ENCODE assay signal across 13 mouse cellular contexts in the genomic region with DNA sequence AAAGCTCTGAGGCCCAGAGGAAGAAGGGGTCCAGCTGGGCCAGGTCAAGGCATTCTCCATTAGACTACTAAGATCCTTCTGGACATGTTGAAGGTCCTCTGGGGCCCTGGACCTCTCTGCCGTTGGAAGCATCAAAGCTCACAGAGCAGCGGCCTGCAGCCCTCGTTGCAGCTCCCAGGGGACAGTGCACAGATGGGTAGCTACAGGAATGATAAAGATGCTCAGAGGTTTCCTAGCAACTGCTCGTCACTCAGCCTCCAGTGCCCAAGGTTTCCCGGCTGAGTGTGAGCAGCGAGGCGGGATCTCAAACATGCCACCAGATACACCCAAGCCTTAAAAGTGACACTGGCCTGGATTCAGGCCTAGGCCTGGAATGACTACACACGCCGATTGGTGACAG. TPM values are rescaled to one million over a fixed set of nuclear protein-coding genes. Genes with fewer than 3 reads are reported as not detected.
DNase-seq lines count a peak whose midpoint lies in the region; ATAC-seq lines count a peak whose summit lies in the region.
"Had no signal": no experiment of that assay in that cellular context is flagged by ENCODE, and none has a peak within 500 bp of the region (broad histone marks: within the 10 kb centered on the region; RNA-seq: fewer than 3 reads in every experiment).

No protein-coding gene starts in this region.

- no peaks in the 10 kb centered on the region for H3K27me3 ChIP-seq in neural tube, embryonic 11.5 days (ENCODE audit: control insufficient read depth, insufficient read depth, low read length)
- no peaks in the 10 kb centered on the region; the same call in 1 of the 2 replicates for H3K27me3 ChIP-seq in neural tube, embryonic 15.5 days (replicated peaks)
- no peaks in the 10 kb centered on the region for H3K27me3 ChIP-seq in midbrain, embryonic 11.5 days (ENCODE audit: control insufficient read depth, insufficient read depth, low read length)
- peaks cover 6% of the 10 kb centered on the region; the same call in 1 of the 2 replicates for H3K27me3 ChIP-seq in heart, embryonic 10.5 days (ENCODE audit: insufficient read depth, poor library complexity, severe bottlenecking)
- H3K27me3 ChIP-seq: kidney, embryonic 15.5 days had no signal

- DNase-seq in embryo, embryonic 11 days: peak; percentile 35
- DNase-seq in embryo, embryonic 9.5 days (ENCODE audit: extremely low spot score): no peak
- DNase-seq in neural tube, embryonic 11.5 days (ENCODE audit: low spot score): peak; percentile 46
- no peak for DNase-seq in midbrain, embryonic 11.5 days (ENCODE audit: low spot score, missing footprints)
- peak; percentile 14 to 22 for DNase-seq in right cerebral cortex, postnatal 36 days (ENCODE audit: low spot score in 2 of 2)
- no peak for DNase-seq in ovary, postnatal 14 days (ENCODE audit: low spot score)
- no peak for DNase-seq in heart, embryonic 10.5 days (ENCODE audit: low spot score)
- DNase-seq: gastrocnemius, postnatal 36 days; liver, postnatal 0 days had no signal

- H3K4me1 ChIP-seq in neural tube, embryonic 11.5 days (ENCODE audit: control insufficient read depth, insufficient read depth, low read length): no peaks in the 10 kb centered on the region
- H3K4me1 ChIP-seq in neural tube, embryonic 15.5 days: peaks cover 5% of the 10 kb centered on the region
- no peaks in the 10 kb centered on the region for H3K4me1 ChIP-seq in midbrain, embryonic 11.5 days (ENCODE audit: control insufficient read depth, insufficient read depth, low read length)
- peaks cover 24% of the 10 kb centered on the region for H3K4me1 ChIP-seq in heart, embryonic 10.5 days

- no peak for ATAC-seq in neural tube, embryonic 11.5 days (ENCODE audit: insufficient read depth, low FRiP score, low TSS enrichment)
- no peak for ATAC-seq in neural tube, embryonic 15.5 days (ENCODE audit: low FRiP score)
- ATAC-seq in midbrain, embryonic 11.5 days (ENCODE audit: low FRiP score): 0 out of 2 replicates have a peak, but pooled peaks have one; percentile 46
- ATAC-seq: activated CD4-positive, CD25-positive, alpha-beta regulatory T cell, adult 4 months; liver, postnatal 0 days had no signal

- H3K9me3 ChIP-seq in neural tube, embryonic 11.5 days (ENCODE audit: control insufficient read depth, low read length): no peaks in the 10 kb centered on the region
- no peaks in the 10 kb centered on the region for H3K9me3 ChIP-seq in neural tube, embryonic 15.5 days (replicated peaks)
- no peaks in the 10 kb centered on the region for H3K9me3 ChIP-seq in midbrain, embryonic 11.5 days (ENCODE audit: control insufficient read depth, low read length)
- no peaks in the 10 kb centered on the region for H3K9me3 ChIP-seq in heart, embryonic 10.5 days
- H3K9me3 ChIP-seq: kidney, embryonic 15.5 days; limb, embryonic 10.5 days had no signal

- WGBS in neural tube, embryonic 11.5 days: 58% methylated on average over 9 of the region's 9 CpGs
- 29% methylated on average over 9 of the region's 9 CpGs for WGBS in neural tube, embryonic 15.5 days
- 55% methylated on average over 9 of the region's 9 CpGs for WGBS in midbrain, embryonic 11.5 days
- 59% methylated on average over 9 of the region's 9 CpGs for WGBS in heart, embryonic 10.5 days

- H3K9ac ChIP-seq in neural tube, embryonic 11.5 days (ENCODE audit: low read length): no peak overlapping the region
- no peak overlapping the region for H3K9ac ChIP-seq in neural tube, embryonic 15.5 days (replicated peaks)
- H3K9ac ChIP-seq in midbrain, embryonic 11.5 days (ENCODE audit: low read length): no peak overlapping the region
- H3K9ac ChIP-seq: kidney, embryonic 15.5 days; liver, postnatal 0 days had no signal

- H3K27ac ChIP-seq in neural tube, embryonic 11.5 days (ENCODE audit: low read depth, low read length): no peak overlapping the region
- no peak overlapping the region for H3K27ac ChIP-seq in neural tube, embryonic 15.5 days (replicated peaks)
- no peak overlapping the region for H3K27ac ChIP-seq in midbrain, embryonic 11.5 days (ENCODE audit: low read depth, low read length)
- H3K27ac ChIP-seq in heart, embryonic 10.5 days: no peak overlapping the region
- H3K27ac ChIP-seq: kidney, embryonic 15.5 days; limb, embryonic 10.5 days had no signal

- no peaks in the 10 kb centered on the region for H3K36me3 ChIP-seq in neural tube, embryonic 11.5 days (ENCODE audit: control insufficient read depth, insufficient read depth, low read length)
- no peaks in the 10 kb centered on the region for H3K36me3 ChIP-seq in neural tube, embryonic 15.5 days
- H3K36me3 ChIP-seq in midbrain, embryonic 11.5 days (ENCODE audit: control insufficient read depth, insufficient read depth, low read length): no peaks in the 10 kb centered on the region
- no peaks in the 10 kb centered on the region for H3K36me3 ChIP-seq in heart, embryonic 10.5 days
- H3K36me3 ChIP-seq: kidney, embryonic 15.5 days; limb, embryonic 10.5 days had no signal

- no peak overlapping the region for H3K4me3 ChIP-seq in neural tube, embryonic 11.5 days (ENCODE audit: low read depth, low read length)
- no peak overlapping the region for H3K4me3 ChIP-seq in neural tube, embryonic 15.5 days (replicated peaks)
- no peak overlapping the region for H3K4me3 ChIP-seq in midbrain, embryonic 11.5 days (ENCODE audit: low read depth, low read length)
- H3K4me3 ChIP-seq in heart, embryonic 10.5 days: no peak overlapping the region
- H3K4me3 ChIP-seq: kidney, embryonic 15.5 days; limb, embryonic 10.5 days had no signal

- no peak overlapping the region for H3K4me2 ChIP-seq in neural tube, embryonic 11.5 days (ENCODE audit: low read depth)
- H3K4me2 ChIP-seq in neural tube, embryonic 15.5 days: no peak overlapping the region
- H3K4me2 ChIP-seq in midbrain, embryonic 11.5 days: no peak overlapping the region
- H3K4me2 ChIP-seq: kidney, embryonic 15.5 days had no signal

RNA-seq across cellular contexts. Expression of a gene that starts 6.7 kb away (rescaled TPM):
- polyA plus RNA-seq in neural tube, embryonic 11.5 days (2014; fragmentation: Nextera tagmentation; extraction: Ambion mirVana): not detected in 2 replicates
- 2.3 TPM in 1 of 2 replicates, not detected in the other for polyA plus RNA-seq in neural tube, embryonic 15.5 days (2015; fragmentation: Nextera tagmentation; extraction: Ambion mirVana)
- not detected in 2 replicates for polyA plus RNA-seq in midbrain, embryonic 11.5 days (2014; fragmentation: Nextera tagmentation; extraction: Ambion mirVana)
- polyA plus RNA-seq in heart, embryonic 10.5 days (2016; fragmentation: Nextera tagmentation; extraction: Ambion mirVana): 0.73 and 1.0 TPM in 2 replicates
- polyA plus RNA-seq: limb, embryonic 10.5 days had no signal

RNA-seq across cellular contexts. Expression of a gene that starts 50.7 kb away (rescaled TPM):
- not detected in 2 replicates for polyA plus RNA-seq in neural tube, embryonic 11.5 days (2014; fragmentation: Nextera tagmentation; extraction: Ambion mirVana)
- not detected in 2 replicates for polyA plus RNA-seq in neural tube, embryonic 15.5 days (2015; fragmentation: Nextera tagmentation; extraction: Ambion mirVana)
- polyA plus RNA-seq in midbrain, embryonic 11.5 days (2014; fragmentation: Nextera tagmentation; extraction: Ambion mirVana): not detected in 2 replicates
- polyA plus RNA-seq in heart, embryonic 10.5 days (2016; fragmentation: Nextera tagmentation; extraction: Ambion mirVana): 0.05 TPM in 1 of 2 replicates, not detected in the other
- polyA plus RNA-seq: activated CD4-positive, CD25-positive, alpha-beta regulatory T cell, adult 4 months; limb, embryonic 10.5 days; liver, postnatal 0 days had no signal

Comparison
In these comparisons a context has a peak if more than half of its experiments do, and no peak if none do; other contexts are left out.
1. DNase-seq: peak in embryo, embryonic 11 days (single experiment), neural tube, embryonic 11.5 days (single experiment) and right cerebral cortex, postnatal 36 days (2 of 2); none in embryo, embryonic 9.5 days (single experiment), midbrain, embryonic 11.5 days (single experiment), ovary, postnatal 14 days (single experiment) and heart, embryonic 10.5 days (single experiment).